Mouse (Mus musculus): ENCODE data around the gene Aprt. TPM values are rescaled to one million over a fixed set of nuclear protein-coding genes. Genes with fewer than 3 reads are reported as not detected.

Aprt gene
- polyA plus RNA-seq, 1 experiment: 261 TPM

DNA sequence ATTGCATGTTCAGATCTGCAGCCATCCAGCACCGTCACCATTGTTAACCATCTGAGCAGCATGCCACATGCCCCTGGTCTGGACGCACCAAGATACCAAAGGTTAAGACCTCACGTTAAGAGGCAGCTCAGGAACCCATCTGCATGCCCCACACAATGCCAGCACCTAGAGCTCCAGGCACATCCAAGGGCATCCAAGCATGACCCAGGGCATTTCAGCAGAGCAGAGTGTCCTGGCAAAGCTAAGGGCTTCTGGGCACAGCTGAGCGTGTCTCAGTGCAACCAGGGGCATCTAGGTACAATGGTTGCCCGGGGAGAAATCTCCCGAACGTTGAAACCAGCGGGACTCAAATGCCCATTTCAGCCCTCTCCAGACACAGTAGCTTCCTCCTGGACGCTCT, 24.0 kb upstream of the Aprt start:
- H3K4me2 ChIP-seq (ENCODE audit: low read depth): no peak overlapping the region
- H3K36me3 ChIP-seq (ENCODE audit: control insufficient read depth, insufficient read depth): no peaks in the 10 kb centered on the region
- H3K79me2 ChIP-seq (ENCODE audit: control insufficient read depth, insufficient read depth): no peaks in the 10 kb centered on the region
- H3K4me3 ChIP-seq: no peak overlapping the region
- H3K27me3 ChIP-seq (ENCODE audit: control insufficient read depth, insufficient read depth, insufficient read length): no peaks in the 10 kb centered on the region
- H3ac ChIP-seq (ENCODE audit: control insufficient read depth, insufficient read length): no peak overlapping the region
- TF ChIP-seq MAX (IDR thresholded peaks at IDR 0.05; ENCODE audit: low read depth) (no peak), TCF3 (IDR thresholded peaks at IDR 0.05; ENCODE audit: insufficient read length, low read depth) (no peak), POLR2A (IDR thresholded peaks at IDR 0.05; ENCODE audit: insufficient read length, low read depth) (no peak)

GRCm38 (mm10) chr8:122596031-122596430, 19.3 kb upstream of the Aprt start:
- Histone ChIP-seq H3K79me2 (ENCODE audit: control insufficient read depth, insufficient read depth) (no peaks in the 10 kb centered on the region), H3K27me3 (ENCODE audit: control insufficient read depth, insufficient read depth, insufficient read length) (no peaks in the 10 kb centered on the region), H3K36me3 (ENCODE audit: control insufficient read depth, insufficient read depth) (no peaks in the 10 kb centered on the region), H3K4me3 (no peak overlapping the region), H3ac (ENCODE audit: control insufficient read depth, insufficient read length) (no peak overlapping the region), H3K4me2 (ENCODE audit: low read depth) (no peak overlapping the region)
- TF ChIP-seq POLR2AphosphoS2 (IDR thresholded peaks at IDR 0.05; ENCODE audit: insufficient read length, low read depth) (no peak), USF1 (IDR thresholded peaks at IDR 0.05; ENCODE audit: low read depth) (no peak), MYOD1 (IDR thresholded peaks at IDR 0.05; ENCODE audit: control insufficient read depth in 1 of 3, insufficient read length in 2 of 3, low read depth in 2 of 3) (no peak), E2F4 (IDR thresholded peaks at IDR 0.05; ENCODE audit: insufficient read depth) (no peak), MYOG (IDR thresholded peaks at IDR 0.05; ENCODE audit: control insufficient read depth in 1 of 3, insufficient read depth in 1 of 3, insufficient read length in 2 of 3, low read depth in 2 of 3) (no peak)

DNA sequence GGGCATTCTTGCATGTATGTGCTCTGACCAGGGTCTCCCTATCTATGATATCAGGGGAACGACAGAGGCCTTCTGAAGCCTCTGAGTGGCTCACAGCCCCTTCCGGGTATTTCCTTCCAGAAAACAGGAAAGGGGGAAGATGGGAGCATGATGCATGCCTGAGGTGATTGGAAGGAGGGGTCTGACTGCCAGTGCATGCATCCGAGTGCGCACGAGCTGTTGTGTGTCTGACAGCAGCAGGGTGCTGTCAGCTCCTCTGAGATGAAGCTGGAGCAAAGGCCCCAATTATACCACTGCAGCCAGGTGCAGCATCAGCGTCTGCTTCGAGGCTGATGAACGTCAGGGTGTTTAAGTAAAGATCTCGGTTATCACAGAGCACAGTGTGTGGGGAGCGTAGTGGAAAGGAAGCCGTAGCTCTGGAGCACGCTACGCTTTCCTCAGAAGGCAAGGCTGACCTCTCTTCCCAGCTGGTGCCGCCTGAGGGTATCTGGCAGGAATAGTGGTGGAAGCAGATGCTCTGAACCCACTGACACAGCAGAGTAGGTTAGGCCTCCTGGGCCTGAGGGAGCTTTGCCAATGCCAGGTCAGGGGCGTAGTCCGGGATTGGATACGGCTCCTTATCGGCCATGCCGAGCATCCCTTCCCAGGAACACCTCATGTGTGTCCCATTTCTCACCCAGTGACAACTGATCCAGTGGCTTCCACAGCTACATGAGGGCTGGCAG, 17.2 kb upstream of the Aprt start:
- Histone ChIP-seq H3ac (ENCODE audit: control insufficient read depth, insufficient read length) (no peak overlapping the region), H3K79me2 (ENCODE audit: control insufficient read depth, insufficient read depth) (no peaks in the 10 kb centered on the region), H3K4me2 (ENCODE audit: low read depth) (no peak overlapping the region), H3K4me3 (no peak overlapping the region), H3K36me3 (ENCODE audit: control insufficient read depth, insufficient read depth) (no peaks in the 10 kb centered on the region), H3K27me3 (ENCODE audit: control insufficient read depth, insufficient read depth, insufficient read length) (no peaks in the 10 kb centered on the region)
- TF ChIP-seq MYOG (IDR thresholded peaks at IDR 0.05; ENCODE audit: control insufficient read depth in 1 of 3, insufficient read depth in 1 of 3, insufficient read length in 2 of 3, low read depth in 2 of 3) (no peak), POLR2AphosphoS2 (IDR thresholded peaks at IDR 0.05; ENCODE audit: insufficient read length, low read depth) (no peak), CEBPB (IDR thresholded peaks at IDR 0.05; ENCODE audit: insufficient read depth, poor library complexity, severe bottlenecking) (no peak), POLR2A (IDR thresholded peaks at IDR 0.05; ENCODE audit: insufficient read length, low read depth) (no peak), E2F4 (IDR thresholded peaks at IDR 0.05; ENCODE audit: insufficient read depth) (no peak)

DNA sequence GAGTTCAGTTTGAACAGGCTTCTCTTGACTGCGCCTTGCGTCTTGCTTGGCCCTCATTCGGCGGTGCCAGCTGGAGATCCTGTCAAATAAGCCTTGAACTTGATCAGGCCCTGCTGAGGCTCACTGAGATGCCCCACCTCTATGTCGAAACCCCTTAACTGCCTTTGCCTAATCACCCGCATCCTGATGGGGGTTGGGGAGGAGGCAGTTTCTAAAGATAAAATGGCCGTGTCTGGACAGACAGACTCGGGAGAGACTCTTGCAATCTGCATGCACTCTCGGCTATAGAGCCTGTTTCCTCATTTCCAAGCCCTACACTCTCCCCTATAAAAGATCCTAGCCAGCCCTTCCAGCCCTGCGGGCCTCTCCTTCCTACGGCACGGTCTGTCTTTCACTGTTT, 16.5 kb upstream of the Aprt start:
- TF ChIP-seq REST (IDR thresholded peaks at IDR 0.05; ENCODE audit: insufficient read depth, insufficient read length) (no peak), SRF (IDR thresholded peaks at IDR 0.05; ENCODE audit: control insufficient read depth, insufficient read length, low read depth) (no peak), POLR2A (IDR thresholded peaks at IDR 0.05; ENCODE audit: insufficient read length, low read depth) (no peak), TCF3 (IDR thresholded peaks at IDR 0.05; ENCODE audit: insufficient read length, low read depth) (no peak), MYOD1 (IDR thresholded peaks at IDR 0.05; ENCODE audit: control insufficient read depth in 1 of 3, insufficient read length in 2 of 3, low read depth in 2 of 3) (no peak), TCF12 (IDR thresholded peaks at IDR 0.05; ENCODE audit: insufficient read depth, poor library complexity, severe bottlenecking) (no peak), CEBPB (IDR thresholded peaks at IDR 0.05; ENCODE audit: insufficient read depth, poor library complexity, severe bottlenecking) (no peak), MYOG (IDR thresholded peaks at IDR 0.05; ENCODE audit: control insufficient read depth in 1 of 3, insufficient read depth in 1 of 3, insufficient read length in 2 of 3, low read depth in 2 of 3) (no peak), MAX (IDR thresholded peaks at IDR 0.05; ENCODE audit: low read depth) (no peak), E2F4 (IDR thresholded peaks at IDR 0.05; ENCODE audit: insufficient read depth) (no peak), USF1 (IDR thresholded peaks at IDR 0.05; ENCODE audit: low read depth) (no peak), POLR2AphosphoS2 (IDR thresholded peaks at IDR 0.05; ENCODE audit: insufficient read length, low read depth) (no peak)
- H3K4me2 ChIP-seq (ENCODE audit: low read depth): no peak overlapping the region
- H3K4me3 ChIP-seq: no peak overlapping the region
- no peak overlapping the region for H3ac ChIP-seq (ENCODE audit: control insufficient read depth, insufficient read length)
- no peaks in the 10 kb centered on the region for H3K79me2 ChIP-seq (ENCODE audit: control insufficient read depth, insufficient read depth)
- H3K27me3 ChIP-seq (ENCODE audit: control insufficient read depth, insufficient read depth, insufficient read length): no peaks in the 10 kb centered on the region
- H3K36me3 ChIP-seq (ENCODE audit: control insufficient read depth, insufficient read depth): no peaks in the 10 kb centered on the region

DNA sequence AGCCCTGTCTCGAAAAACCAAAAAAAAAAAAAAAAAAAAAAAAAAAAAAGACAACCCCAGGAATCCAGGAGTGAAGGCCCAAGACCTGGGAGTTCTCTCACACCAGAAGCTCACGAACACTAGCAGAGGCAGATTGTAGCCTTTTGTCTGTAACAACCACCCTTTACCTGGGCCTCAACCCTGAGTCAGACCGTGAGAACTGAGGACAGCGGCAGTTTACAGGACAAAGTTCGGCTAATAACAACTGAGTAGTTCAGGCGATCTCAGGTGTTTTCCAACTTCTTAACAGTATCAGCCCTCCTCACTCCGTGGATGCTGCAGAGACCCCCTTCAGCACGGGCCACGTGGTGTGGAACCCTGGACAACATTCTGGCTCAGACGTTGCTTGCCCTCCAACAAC, 10.0 kb upstream of the Aprt start:
- Histone ChIP-seq H3K36me3 (ENCODE audit: control insufficient read depth, insufficient read depth) (no peaks in the 10 kb centered on the region), H3K79me2 (ENCODE audit: control insufficient read depth, insufficient read depth) (no peaks in the 10 kb centered on the region)
- TF ChIP-seq MYOD1 (IDR thresholded peaks at IDR 0.05; ENCODE audit: control insufficient read depth in 1 of 3, insufficient read length in 2 of 3, low read depth in 2 of 3) (no peak), CEBPB (IDR thresholded peaks at IDR 0.05; ENCODE audit: insufficient read depth, poor library complexity, severe bottlenecking) (no peak), TCF12 (IDR thresholded peaks at IDR 0.05; ENCODE audit: insufficient read depth, poor library complexity, severe bottlenecking) (no peak), USF1 (IDR thresholded peaks at IDR 0.05; ENCODE audit: low read depth) (no peak), MAX (IDR thresholded peaks at IDR 0.05; ENCODE audit: low read depth) (no peak), POLR2A (IDR thresholded peaks at IDR 0.05; ENCODE audit: insufficient read length, low read depth) (no peak), SRF (IDR thresholded peaks at IDR 0.05; ENCODE audit: control insufficient read depth, insufficient read length, low read depth) (no peak), E2F4 (IDR thresholded peaks at IDR 0.05; ENCODE audit: insufficient read depth) (no peak), REST (IDR thresholded peaks at IDR 0.05; ENCODE audit: insufficient read depth, insufficient read length) (no peak), POLR2AphosphoS2 (IDR thresholded peaks at IDR 0.05; ENCODE audit: insufficient read length, low read depth) (no peak), TCF3 (IDR thresholded peaks at IDR 0.05; ENCODE audit: insufficient read length, low read depth) (no peak), MYOG (IDR thresholded peaks at IDR 0.05; ENCODE audit: control insufficient read depth in 1 of 3, insufficient read depth in 1 of 3, insufficient read length in 2 of 3, low read depth in 2 of 3) (no peak)

More for the DNA sequence above, 10.0 kb upstream of the Aprt start:
- Histone ChIP-seq H3K4me2 (ENCODE audit: low read depth) (no peak overlapping the region), H3ac (ENCODE audit: control insufficient read depth, insufficient read length) (no peak overlapping the region), H3K4me3 (no peak overlapping the region), H3K27me3 (ENCODE audit: control insufficient read depth, insufficient read depth, insufficient read length) (no peaks in the 10 kb centered on the region)

All from myocyte (in vitro differentiated cells).